Mouse (Mus musculus) retina, embryonic 14.5 days (tissue): Measurements from ENCODE around the gene Proser1.

Experiments used
- DNase-seq: peaks from one replicate; pipeline ENCODE4 v3.0.0-alpha.2; 2015; ENCODE audit warnings: low spot score

The Proser1 gene

GRCm38 (mm10) chr3:53463046-53463764 lies at the start of gene Proser1, which contains the start of gene Nhlrc3:
Gene Proser1, plus strand, starts transcription at chr3:53463666.
Gene Nhlrc3, minus strand, starts transcription at chr3:53463332.
- DNase-seq: peak; percentile 95

GRCm38 (mm10) chr3:53413959-53414358 lies 49.5 kb upstream of the Proser1 start:
- no peak for DNase-seq

DNA sequence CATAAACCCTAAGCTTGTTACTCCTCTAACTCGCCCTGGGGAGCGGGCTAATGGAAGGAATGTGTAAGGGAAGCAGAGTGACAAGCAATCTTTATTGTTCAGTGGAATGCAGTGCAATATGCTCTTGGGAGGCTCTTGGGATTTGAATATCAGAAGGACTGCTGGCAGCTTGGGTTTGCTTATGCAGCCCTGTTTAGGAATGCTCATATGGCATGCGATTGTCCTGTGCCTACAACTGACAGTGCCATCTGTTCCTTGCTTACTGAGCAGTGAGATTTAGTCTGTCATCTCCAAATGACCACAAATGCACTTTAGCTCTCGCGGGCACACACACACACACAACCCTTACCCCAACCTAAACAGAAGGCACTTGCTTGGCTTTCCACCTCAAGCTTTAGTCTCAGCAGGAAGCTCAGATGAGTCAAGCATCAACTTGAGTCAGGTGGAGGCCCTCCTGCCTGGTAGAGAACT lies 47.4 kb upstream of the Proser1 start:
- peak; percentile 57 for DNase-seq

GRCm38 (mm10) chr3:53417701-53418100 lies 45.8 kb upstream of the Proser1 start:
- DNase-seq: no peak

DNA sequence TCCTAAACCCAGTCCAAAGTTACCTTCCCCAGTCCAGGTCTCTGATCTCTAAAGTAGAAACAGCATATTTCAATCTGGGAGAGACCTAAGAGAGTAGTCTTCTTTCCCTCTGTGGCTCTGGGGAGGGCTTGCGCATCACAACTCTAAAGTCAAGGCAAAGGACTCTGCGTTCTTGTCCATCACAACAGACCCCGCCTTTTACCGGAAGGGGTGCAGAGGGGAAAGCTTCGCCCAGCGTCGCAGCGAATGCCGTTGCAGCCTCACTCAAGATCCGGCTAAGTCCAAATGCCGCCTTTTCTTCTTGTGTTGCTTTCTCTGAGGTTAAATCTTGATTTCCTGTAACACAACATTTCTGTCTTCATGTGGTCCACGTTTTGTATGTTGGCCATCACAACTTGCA lies 41.8 kb upstream of the Proser1 start:
- DNase-seq: no peak

DNA sequence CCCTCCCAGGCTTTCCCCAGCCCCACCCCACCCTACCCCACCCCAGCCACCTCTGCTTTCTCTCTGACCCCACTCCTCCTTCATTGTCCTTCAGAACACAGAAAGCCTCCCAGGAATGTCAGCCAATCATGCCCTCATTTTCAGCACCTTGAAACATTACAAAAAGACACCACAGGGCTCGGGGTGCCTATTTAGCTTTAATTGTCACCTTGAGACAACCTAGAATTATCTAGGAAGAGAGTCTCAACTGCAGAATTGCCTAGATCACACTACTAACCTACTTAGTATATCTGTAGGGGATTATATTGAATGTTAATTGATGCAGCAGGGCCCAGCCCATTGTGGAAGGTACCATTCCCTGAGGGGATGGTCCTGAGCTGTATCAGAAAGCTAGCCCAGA lies 40.8 kb upstream of the Proser1 start:
- no peak for DNase-seq

- DNase-seq: no peak
Measured at GRCm38 (mm10) chr3:53423576-53423975, 39.9 kb upstream of the Proser1 start.

DNA sequence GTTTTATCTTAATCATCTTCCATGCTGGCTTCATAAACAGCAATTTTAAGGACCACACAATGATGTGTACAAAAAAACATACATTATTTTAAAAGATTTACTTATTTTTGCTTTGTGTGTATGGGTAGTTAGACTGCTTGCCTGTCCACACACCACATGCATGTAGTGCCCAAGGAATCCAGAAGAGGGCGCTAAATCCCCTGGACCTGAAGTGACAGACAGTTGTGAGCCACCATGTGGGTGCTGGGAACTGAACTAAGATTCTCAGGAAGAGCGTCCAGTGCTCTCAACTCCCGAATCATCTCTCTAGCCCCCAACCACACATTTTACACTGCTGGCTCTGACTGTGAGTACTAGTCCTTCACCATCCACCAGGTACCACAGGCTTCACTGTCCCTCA lies 28.9 kb upstream of the Proser1 start:
- DNase-seq: no peak

DNA sequence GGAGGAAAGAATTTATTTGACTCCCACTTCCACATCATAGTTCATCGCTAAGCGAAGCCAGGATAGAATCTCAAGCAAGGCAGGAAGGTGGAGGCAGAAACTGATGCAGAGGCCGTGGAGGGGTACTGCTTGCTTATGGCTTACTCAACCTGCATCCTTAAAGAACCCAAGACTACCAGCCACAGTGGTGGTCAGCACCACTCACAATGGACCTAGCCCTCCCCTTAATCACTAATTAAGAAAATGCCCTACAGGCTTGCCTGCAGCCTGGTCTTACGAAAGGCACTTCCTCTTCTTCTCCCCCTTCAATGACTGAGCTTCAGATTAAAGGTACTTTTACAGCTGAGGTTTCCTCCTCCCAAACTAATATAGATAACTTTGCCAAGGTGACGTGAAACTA lies 26.9 kb upstream of the Proser1 start:
- DNase-seq: no peak

- peak; percentile 21 for DNase-seq
Measured at GRCm38 (mm10) chr3:53445540-53445939, 17.9 kb upstream of the Proser1 start.

- no peak for DNase-seq
Measured at GRCm38 (mm10) chr3:53446801-53447200, 16.7 kb upstream of the Proser1 start.

DNA sequence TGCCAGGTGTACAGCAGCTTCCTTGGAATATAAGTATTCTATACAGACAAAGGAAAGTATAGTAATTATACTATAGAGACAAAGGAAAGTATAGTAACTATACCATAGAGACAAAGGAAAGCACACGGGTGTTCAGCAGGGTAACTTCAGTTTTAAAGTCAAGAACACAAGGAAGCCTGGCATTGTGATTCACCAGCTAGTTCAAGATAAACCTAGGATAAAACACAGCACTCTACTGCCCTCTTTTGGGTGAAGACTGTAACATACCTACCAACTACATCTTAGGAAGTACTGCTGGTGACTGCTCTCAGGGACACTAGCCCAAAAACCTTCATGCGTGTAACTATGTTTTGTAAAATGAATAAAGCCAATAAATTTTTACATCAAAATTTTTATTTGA lies 15.3 kb upstream of the Proser1 start:
- peak; percentile 95 for DNase-seq

DNA sequence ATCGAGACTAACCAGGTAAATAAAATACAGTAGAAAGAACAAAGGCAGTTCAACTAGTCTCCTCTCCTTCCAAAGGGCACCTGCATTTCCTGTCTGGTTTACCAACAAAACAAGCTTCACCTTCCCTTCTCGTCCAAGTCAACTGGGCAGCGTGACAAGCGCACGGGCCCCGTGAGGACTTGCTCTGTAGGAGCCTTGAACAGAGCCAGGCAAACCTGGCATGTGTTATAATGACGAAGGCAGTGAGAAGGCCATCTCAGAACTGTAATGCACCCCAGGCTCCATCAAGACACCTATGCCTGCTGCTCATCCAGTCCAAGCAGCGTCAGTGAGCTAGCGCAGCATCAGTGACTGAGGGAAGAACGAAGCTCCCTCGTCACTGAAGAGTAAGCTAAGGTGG lies 12.8 kb upstream of the Proser1 start:
- DNase-seq: no peak

- DNase-seq: no peak
Measured at GRCm38 (mm10) chr3:53452351-53452750, 11.1 kb upstream of the Proser1 start.

DNA sequence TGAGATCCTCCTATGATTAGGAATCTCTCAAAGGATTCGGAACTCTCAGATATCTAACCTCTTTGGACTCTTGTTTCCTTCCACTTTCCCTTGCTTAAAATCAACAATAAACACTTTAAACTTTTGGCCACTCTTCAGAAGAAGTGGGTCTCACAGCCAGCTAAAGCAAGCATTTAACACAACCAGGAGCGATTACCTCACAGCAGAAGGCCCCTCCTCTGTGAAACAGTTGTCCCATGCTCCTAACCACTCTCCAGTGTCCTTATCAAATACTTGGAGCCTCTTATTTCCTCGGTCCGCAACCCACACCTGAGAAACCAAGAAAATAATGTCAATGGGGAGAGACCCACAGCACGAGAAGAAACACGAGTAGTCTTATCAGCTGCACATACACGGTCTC lies 10.1 kb upstream of the Proser1 start:
- DNase-seq: no peak

DNA sequence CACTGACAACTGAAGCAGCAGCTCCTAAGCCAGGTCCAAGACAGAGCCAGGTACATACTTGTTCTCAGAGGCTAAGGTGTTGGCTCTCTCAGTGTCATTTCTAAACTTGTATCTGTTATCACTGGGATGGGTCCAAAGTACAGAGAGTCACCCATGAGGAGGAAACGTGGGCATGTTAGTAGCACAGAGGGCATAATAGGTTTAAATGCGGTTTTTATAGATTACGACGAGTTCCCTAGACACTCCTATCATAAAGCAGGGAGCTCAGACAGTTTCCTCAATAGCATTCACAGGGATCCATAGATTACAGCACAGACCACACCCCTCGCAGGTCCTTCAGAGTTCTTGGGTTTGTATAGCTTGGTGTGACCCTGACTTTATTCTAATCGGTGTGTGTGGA lies 9.5 kb upstream of the Proser1 start:
- DNase-seq: no peak

DNA sequence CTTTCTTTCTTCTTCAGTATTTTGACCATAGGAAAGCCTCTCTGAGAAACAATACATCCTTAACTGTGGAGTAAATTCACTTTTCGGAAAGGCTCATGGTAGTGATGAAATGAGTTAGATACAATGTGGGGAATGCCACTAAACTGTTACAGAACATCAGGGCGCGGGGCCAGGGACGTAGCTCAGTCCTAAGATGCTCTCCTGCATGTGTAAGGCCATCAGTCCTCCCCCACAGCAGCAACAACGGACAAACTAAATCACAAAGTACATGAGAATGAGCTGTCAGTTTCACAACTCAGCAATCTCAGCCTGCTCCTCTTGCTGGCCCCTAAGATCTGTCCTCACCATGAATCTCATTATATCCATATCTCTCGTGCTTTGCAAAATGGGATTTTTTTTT lies 8.9 kb upstream of the Proser1 start:
- DNase-seq: no peak

DNA sequence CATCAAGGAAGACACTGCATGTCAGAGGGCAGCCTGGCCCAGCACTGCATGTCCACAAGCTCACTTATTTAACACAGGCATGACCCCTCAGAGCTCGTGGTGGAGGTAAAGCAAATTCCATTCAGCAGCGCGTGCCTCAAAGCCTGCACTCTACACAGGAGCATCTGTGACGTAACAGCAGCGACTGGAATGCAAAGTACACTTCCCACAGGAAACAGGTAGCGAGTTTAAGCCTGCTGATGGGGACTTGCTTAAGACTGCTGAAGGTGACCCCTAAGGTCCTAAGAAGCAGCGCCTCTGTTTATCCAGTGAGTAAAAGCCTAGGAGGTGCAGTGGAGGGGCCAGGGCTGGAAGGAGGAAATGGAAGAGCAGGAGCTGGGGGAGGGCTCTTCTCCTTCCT lies 8.5 kb upstream of the Proser1 start:
- no peak for DNase-seq

DNA sequence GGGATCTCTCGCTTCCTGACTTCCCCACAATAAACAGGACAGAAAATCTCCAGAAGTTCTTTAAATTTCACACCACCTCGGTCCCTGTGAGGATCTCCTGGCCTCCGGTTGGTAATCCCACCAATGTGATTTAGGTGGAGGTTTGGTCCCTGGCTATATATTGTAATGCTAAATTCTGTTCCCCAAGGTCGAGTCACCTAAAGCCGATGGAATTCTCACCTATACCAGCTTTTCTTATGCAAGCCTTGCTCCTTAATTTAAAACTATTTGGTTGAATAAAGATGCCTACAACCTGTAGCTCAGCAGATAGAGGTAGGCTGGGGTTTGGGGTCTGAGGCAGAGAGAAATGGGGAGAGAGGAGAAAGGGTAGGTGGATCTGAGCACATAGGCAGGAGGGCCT lies 5.7 kb upstream of the Proser1 start:
- no peak for DNase-seq

DNA sequence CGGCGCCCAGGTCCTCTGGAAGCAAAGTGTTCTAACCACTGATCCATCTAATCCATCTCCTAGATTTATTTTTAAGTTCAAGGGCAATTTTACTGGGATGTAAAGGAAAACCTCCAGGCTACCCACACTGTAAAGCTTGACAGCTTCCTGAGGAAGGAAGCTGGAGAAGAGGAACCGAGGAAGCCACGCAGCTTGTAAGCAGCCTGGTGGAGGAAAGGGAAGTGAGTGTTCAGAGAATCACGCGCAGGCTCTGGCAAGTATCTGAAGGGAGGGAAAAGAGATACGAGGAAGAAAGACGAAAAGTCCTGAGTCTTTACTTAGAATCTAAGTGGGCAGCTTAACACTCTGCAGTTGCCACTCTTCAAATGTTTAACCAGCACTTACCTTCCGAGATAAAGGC lies 3.4 kb upstream of the Proser1 start:
- no peak for DNase-seq

GRCm38 (mm10) chr3:53462701-53463045 lies 793 bp upstream of the Proser1 start:
- DNase-seq: no peak

GRCm38 (mm10) chr3:53463765-53464114 lies 274 bp downstream of the Proser1 start:
- DNase-seq: no peak

DNA sequence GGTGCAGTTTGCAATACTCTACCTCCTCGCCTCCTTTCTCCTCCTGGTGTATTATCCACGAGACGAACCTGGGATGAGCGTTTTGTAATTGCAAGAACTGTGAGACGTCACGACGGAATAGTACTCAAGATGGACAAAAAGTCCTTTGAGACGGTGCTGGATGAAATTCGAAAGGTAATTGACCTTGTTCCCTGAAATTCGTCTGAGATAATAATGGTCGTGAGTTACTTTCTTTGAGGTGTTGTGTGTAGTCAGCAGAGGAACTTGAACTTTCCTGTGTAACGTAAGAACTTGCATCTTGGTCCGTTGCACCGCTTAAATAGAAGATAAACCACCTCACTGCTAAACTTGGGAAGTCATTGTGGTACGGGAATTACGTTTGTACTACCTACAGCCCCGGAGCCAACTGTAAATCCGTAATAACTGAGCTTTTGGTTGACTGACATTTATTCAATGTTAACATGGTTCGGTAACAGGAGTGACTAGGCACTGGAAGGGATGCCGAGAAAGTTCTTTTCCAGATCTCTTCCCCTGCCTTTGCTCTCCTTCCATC lies 756 bp downstream of the Proser1 start:
- peak; percentile 42 for DNase-seq

DNA sequence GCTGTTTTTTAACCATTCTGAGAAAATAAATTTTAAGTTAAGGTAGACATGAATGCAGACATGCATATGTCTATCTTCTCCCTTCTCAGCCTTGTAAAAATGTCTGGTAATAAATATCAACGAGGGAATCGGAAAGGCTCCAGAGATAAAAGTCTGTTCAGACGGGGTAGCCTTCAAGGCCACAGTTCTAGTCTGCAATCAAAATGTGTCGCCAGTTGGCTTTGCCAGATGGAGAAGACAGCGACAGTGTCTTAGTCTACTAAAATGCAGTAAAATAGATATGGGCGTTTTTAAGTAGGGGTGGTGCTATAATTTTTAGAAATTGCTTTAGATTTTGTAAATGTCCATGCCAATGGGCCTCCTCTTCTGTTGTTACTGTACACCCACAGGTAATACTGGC lies 1.9 kb downstream of the Proser1 start:
- no peak for DNase-seq
